Mouse (Mus musculus) MEL (cell line): ENCODE results near the gene Thsd7a. TPM values are rescaled to one million over a fixed set of nuclear protein-coding genes. Genes with fewer than 3 reads are reported as not detected.

Experiments
- DNase-seq: peaks from one replicate; pipeline ENCODE4 v3.0.0; 2011; ENCODE audit warnings: low read depth, low spot score
- H3K27ac ChIP-seq: 2 replicates; pipeline ENCODE4 v1.5.1; 2012; ENCODE audit warnings: low read depth, mild to moderate bottlenecking, control low read depth, low read length, moderate library complexity; ENCODE audit not compliant: control insufficient read depth
- H3K27me3 ChIP-seq, 2 experiments: fragments of 150-350 bp in 1 of 2; sonication (generic) in 1 of 2; 2 replicates each; pipeline ENCODE4 v1.6.1; 2012; ENCODE audit warnings: low read length in 2 of 2, mild to moderate bottlenecking in 2 of 2, improper control_type of control experiment in 1 of 2, moderate library complexity in 1 of 2; ENCODE audit not compliant: insufficient read depth in 2 of 2, control insufficient read depth in 1 of 2
- H3K36me3 ChIP-seq, 2 experiments: 2 replicates each; pipeline ENCODE4 v1.6.1; 2012 to 2014; ENCODE audit warnings: low read length in 2 of 2, improper control_type of control experiment in 1 of 2, inconsistent platforms in 1 of 2, mild to moderate bottlenecking in 1 of 2; ENCODE audit not compliant: insufficient read depth in 2 of 2, control insufficient read depth in 1 of 2
- H3K4me1 ChIP-seq, 2 experiments: fragments of 150-350 bp in 1 of 2; sonication (generic) in 1 of 2; 2 replicates each; pipeline ENCODE4 v1.6.1; 2012; ENCODE audit warnings: low read length in 2 of 2, improper control_type of control experiment in 1 of 2, mild to moderate bottlenecking in 1 of 2; ENCODE audit not compliant: insufficient read depth in 2 of 2, control insufficient read depth in 1 of 2
- H3K4me3 ChIP-seq, 2 experiments: fragments of 150-350 bp in 1 of 2; sonication (generic) in 1 of 2; 2 replicates each; pipeline ENCODE4 v1.5.1; 2012; ENCODE audit warnings: low read depth in 2 of 2, low read length in 2 of 2, mild to moderate bottlenecking in 2 of 2, moderate library complexity in 2 of 2, control low read depth in 1 of 2, improper control_type of control experiment in 1 of 2; ENCODE audit not compliant: control insufficient read depth in 1 of 2, insufficient read depth in 1 of 2
- H3K79me2 ChIP-seq: 2 replicates; pipeline ENCODE4 v1.6.1; 2012; ENCODE audit warnings: mild to moderate bottlenecking, low read length, moderate library complexity; ENCODE audit not compliant: control insufficient read depth, poor library complexity, insufficient read depth
- H3K9ac ChIP-seq: 2 replicates; pipeline ENCODE4 v1.6.1; 2012; ENCODE audit warnings: low read depth, mild to moderate bottlenecking, control low read depth, low read length, moderate library complexity; ENCODE audit not compliant: control insufficient read depth, poor library complexity, severe bottlenecking
- H3K9me3 ChIP-seq: fragments of 150-350 bp; sonication (generic); replicated peaks from 2 replicates; pipeline ENCODE4 v1.6.1; 2012; ENCODE audit warnings: mild to moderate bottlenecking, low read length, improper control_type of control experiment, moderate library complexity; ENCODE audit not compliant: insufficient read depth
- CHD1 ChIP-seq: IDR thresholded peaks from 2 replicates; pipeline ENCODE4 v1.6.1; 2012; ENCODE audit warnings: low read depth, mild to moderate bottlenecking, inconsistent platforms, low read length, improper control_type of control experiment
- CHD2 ChIP-seq: IDR thresholded peaks from 2 replicates; pipeline ENCODE4 v1.6.1; 2011; ENCODE audit warnings: low read length, improper control_type of control experiment
- CTCF ChIP-seq, 3 experiments: IDR thresholded peaks in 2 of 3; conservative IDR thresholded peaks in 1 of 3; 2 replicates each; pipeline ENCODE4 v1.5.1; 2011 to 2012; ENCODE audit warnings: low read length in 3 of 3, low read depth in 2 of 3, mild to moderate bottlenecking in 2 of 3, improper control_type of control experiment in 1 of 3, inconsistent platforms in 1 of 3, mixed read lengths in 1 of 3, moderate library complexity in 1 of 3; ENCODE audit not compliant: control insufficient read depth in 1 of 3, insufficient read depth in 1 of 3, poor library complexity in 1 of 3, severe bottlenecking in 1 of 3
- ELF1 ChIP-seq: IDR thresholded peaks from 2 replicates; pipeline ENCODE4 v1.6.1; 2014; ENCODE audit warnings: low read depth, mild to moderate bottlenecking, inconsistent platforms, low read length, improper control_type of control experiment, moderate library complexity
- EP300 ChIP-seq, 2 experiments: IDR thresholded peaks; 2 replicates each; pipeline ENCODE4 v1.6.1; 2011; ENCODE audit warnings: improper control_type of control experiment in 2 of 2, low read length in 2 of 2, low read depth in 1 of 2, mild to moderate bottlenecking in 1 of 2
- ETS1 ChIP-seq: IDR thresholded peaks from 2 replicates; pipeline ENCODE4 v1.6.1; 2012; ENCODE audit warnings: low read depth, mild to moderate bottlenecking, inconsistent platforms, low read length, improper control_type of control experiment, moderate library complexity
- GABPA ChIP-seq: IDR thresholded peaks from 2 replicates; pipeline ENCODE4 v1.6.1; 2012; ENCODE audit warnings: low read depth, mild to moderate bottlenecking, inconsistent platforms, low read length, improper control_type of control experiment, moderate library complexity
- GATA1 ChIP-seq: IDR thresholded peaks from 2 replicates; pipeline ENCODE4 v1.6.1; 2011; ENCODE audit warnings: low read depth, low read length, improper control_type of control experiment
- HCFC1 ChIP-seq: IDR thresholded peaks from 2 replicates; pipeline ENCODE4 v1.6.1; 2012; ENCODE audit warnings: low read depth, mild to moderate bottlenecking, inconsistent platforms, low read length, improper control_type of control experiment, moderate library complexity
- JUND ChIP-seq: IDR thresholded peaks from 2 replicates; pipeline ENCODE4 v1.6.1; 2011; ENCODE audit warnings: low read depth, mild to moderate bottlenecking, improper control_type of control experiment, low read length
- KAT2A ChIP-seq: conservative IDR thresholded peaks from 2 replicates; pipeline ENCODE4 v1.6.1; 2012; ENCODE audit warnings: low read depth, low read length, improper control_type of control experiment, inconsistent platforms
- MAFK ChIP-seq: IDR thresholded peaks from 2 replicates; pipeline ENCODE4 v1.6.1; 2011; ENCODE audit warnings: low read depth, mild to moderate bottlenecking, low read length, improper control_type of control experiment, borderline replicate concordance
- MAX ChIP-seq: IDR thresholded peaks from 2 replicates; pipeline ENCODE4 v1.6.1; 2011; ENCODE audit warnings: low read length, improper control_type of control experiment
- MAZ ChIP-seq: IDR thresholded peaks from 2 replicates; pipeline ENCODE4 v1.6.1; 2012; ENCODE audit warnings: low read depth, mild to moderate bottlenecking, inconsistent platforms, low read length, improper control_type of control experiment
- MXI1 ChIP-seq: IDR thresholded peaks from 2 replicates; pipeline ENCODE4 v1.6.1; 2011; ENCODE audit warnings: mild to moderate bottlenecking, low read depth, low read length, improper control_type of control experiment
- MYB ChIP-seq: IDR thresholded peaks from 2 replicates; pipeline ENCODE4 v1.6.1; 2011; ENCODE audit warnings: mild to moderate bottlenecking, low read depth, low read length, improper control_type of control experiment
- MYC ChIP-seq: IDR thresholded peaks from 2 replicates; pipeline ENCODE4 v1.6.1; 2011; ENCODE audit warnings: low read depth, mild to moderate bottlenecking, low read length, improper control_type of control experiment, moderate library complexity
- NRF1 ChIP-seq: IDR thresholded peaks from 2 replicates; pipeline ENCODE4 v1.6.1; 2014; ENCODE audit warnings: low read depth, mild to moderate bottlenecking, inconsistent platforms, low read length, improper control_type of control experiment, moderate library complexity; ENCODE audit not compliant: poor library complexity, insufficient read depth, severe bottlenecking
- POLR2AphosphoS5 ChIP-seq: IDR thresholded peaks from 2 replicates; pipeline ENCODE4 v1.6.1; 2012; ENCODE audit warnings: low read depth, borderline replicate concordance, mild to moderate bottlenecking, inconsistent platforms, low read length, moderate library complexity, mixed read lengths
- RAD21 ChIP-seq: IDR thresholded peaks from 2 replicates; pipeline ENCODE4 v1.6.1; 2011; ENCODE audit warnings: mild to moderate bottlenecking, low read depth, low read length, improper control_type of control experiment
- SIN3A ChIP-seq: IDR thresholded peaks from 2 replicates; pipeline ENCODE4 v1.6.1; 2012; ENCODE audit warnings: low read length, improper control_type of control experiment, inconsistent platforms
- SMC3 ChIP-seq: IDR thresholded peaks from 2 replicates; pipeline ENCODE4 v1.6.1; 2011; ENCODE audit warnings: low read depth, low read length, improper control_type of control experiment
- TBP ChIP-seq: IDR thresholded peaks from 2 replicates; pipeline ENCODE4 v1.8.0; 2011; ENCODE audit warnings: low read depth, low read length, improper control_type of control experiment
- UBTF ChIP-seq: IDR thresholded peaks from 2 replicates; pipeline ENCODE4 v1.6.1; 2012; ENCODE audit warnings: low read depth, mild to moderate bottlenecking, inconsistent platforms, low read length, improper control_type of control experiment, moderate library complexity, borderline replicate concordance; ENCODE audit not compliant: insufficient read depth
- USF1 ChIP-seq: IDR thresholded peaks from 2 replicates; pipeline ENCODE4 v1.6.1; 2014; ENCODE audit warnings: low read depth, mild to moderate bottlenecking, inconsistent platforms, low read length, improper control_type of control experiment, moderate library complexity
- ZC3H11A ChIP-seq: IDR thresholded peaks from 2 replicates; pipeline ENCODE4 v1.6.1; 2012; ENCODE audit warnings: low read depth, mild to moderate bottlenecking, inconsistent platforms, low read length, improper control_type of control experiment
- ZKSCAN1 ChIP-seq: IDR thresholded peaks from 2 replicates; pipeline ENCODE4 v1.6.1; 2012; ENCODE audit warnings: low read depth, mild to moderate bottlenecking, inconsistent platforms, low read length, improper control_type of control experiment, moderate library complexity
- ZMIZ1 ChIP-seq: IDR thresholded peaks from 2 replicates; pipeline ENCODE4 v1.6.1; 2012; ENCODE audit warnings: low read depth, mild to moderate bottlenecking, inconsistent platforms, low read length, improper control_type of control experiment, moderate library complexity
- ZNF384 ChIP-seq: IDR thresholded peaks from 2 replicates; pipeline ENCODE4 v1.6.1; 2012; ENCODE audit warnings: low read depth, mild to moderate bottlenecking, inconsistent platforms, low read length, improper control_type of control experiment
- polyA plus RNA-seq, 2 experiments: library from polyadenylated mRNA; stranded (reverse) in 1 of 2; unstranded in 1 of 2; fragments of >175 nt in 1 of 2; fragments of >200 nt in 1 of 2; gene quantifications; 2 replicates each; pipeline versions ENCODE4 v1.2.1 to v1.2.4; 2012; ENCODE audit warnings: low replicate concordance in 2 of 2, low read depth in 1 of 2; ENCODE audit not compliant: insufficient read length in 2 of 2, insufficient read depth in 1 of 2, missing spikeins in 1 of 2
- total RNA-seq: library from RNA; depleted of rRNA; stranded (reverse); fragments of 300-350 nt; gene quantifications from 2 replicates; pipeline ENCODE4 v1.2.3, GENCODE M21; 2012

Thsd7a gene
- total and polyA plus RNA-seq, 3 experiments = not detected

- Histone ChIP-seq H3K36me3 (no peaks in the 10 kb centered on the region), H3K79me2 (no peaks in the 10 kb centered on the region), H3K27me3 (no peaks in the 10 kb centered on the region), H3K27ac (no peak overlapping the region), H3K4me3 (no peak overlapping the region), H3K4me1 (no peaks in the 10 kb centered on the region), H3K9ac (no peak overlapping the region), H3K9me3 (no peaks in the 10 kb centered on the region)
- TF ChIP-seq GABPA = no peak
- TF ChIP-seq KAT2A = no peak
- TF ChIP-seq GATA1 = no peak
- no peak for TF ChIP-seq MYB
- no peak for TF ChIP-seq MAZ
- TF ChIP-seq CHD2 = no peak
- no peak for TF ChIP-seq MYC
- TF ChIP-seq HCFC1 = no peak
- TF ChIP-seq ZKSCAN1 = no peak
- TF ChIP-seq POLR2AphosphoS5 = no peak
- no peak for TF ChIP-seq MAFK
- no peak for TF ChIP-seq CHD1
- no peak for TF ChIP-seq EP300 (IDR thresholded peaks at IDR 0.05; ENCODE audit: low read depth in 1 of 2, low read length in 2 of 2)
- no peak for TF ChIP-seq ETS1
- TF ChIP-seq USF1 = no peak
- TF ChIP-seq JUND = no peak
- TF ChIP-seq ELF1 = no peak
- no peak for TF ChIP-seq UBTF
- no peak for TF ChIP-seq CTCF (IDR thresholded peaks at IDR 0.05 in 2 of 3, conservative IDR thresholded peaks at IDR 0.05 in 1 of 3; ENCODE audit: control insufficient read depth in 1 of 3, insufficient read depth in 1 of 3, low read depth in 2 of 3, low read length in 3 of 3, poor library complexity in 1 of 3, severe bottlenecking in 1 of 3)
- no peak for TF ChIP-seq MXI1
- DNase-seq = no peak
These were observed 1.2 kb upstream of the Thsd7a start for GRCm38 (mm10) chr6:12750441-12750840.

GRCm38 (mm10) chr6:12749531-12750210 is 461 bp upstream of the Thsd7a start:
- no peaks in the 10 kb centered on the region for H3K4me1 ChIP-seq
- no peak overlapping the region for H3K9ac ChIP-seq
- H3K4me3 ChIP-seq = no peak overlapping the region

More at GRCm38 (mm10) chr6:12749531-12750210, 461 bp upstream of the Thsd7a start:
- H3K27ac ChIP-seq = no peak overlapping the region
- H3K9me3 ChIP-seq = no peaks in the 10 kb centered on the region
- no peaks in the 10 kb centered on the region for H3K79me2 ChIP-seq
- H3K36me3 ChIP-seq = no peaks in the 10 kb centered on the region
- no peak for TF ChIP-seq ELF1
- no peak for TF ChIP-seq MAX
- no peak for TF ChIP-seq MAFK
- no peak for TF ChIP-seq SIN3A
- no peak for TF ChIP-seq SMC3
- no peak for TF ChIP-seq JUND
- TF ChIP-seq ZMIZ1 = no peak
- TF ChIP-seq ZNF384 = no peak
- no peak for TF ChIP-seq RAD21
- no peak for TF ChIP-seq ZC3H11A
- TF ChIP-seq NRF1 = no peak
- no peak for TF ChIP-seq ETS1
- no peak for TF ChIP-seq EP300 (IDR thresholded peaks at IDR 0.05; ENCODE audit: low read depth in 1 of 2, low read length in 2 of 2)
- no peak for TF ChIP-seq TBP
- H3K27me3 ChIP-seq = no peaks in the 10 kb centered on the region
- no peak for DNase-seq
